Comparison of ENCODE assay signal across 9 mouse cellular contexts in the genomic region with DNA sequence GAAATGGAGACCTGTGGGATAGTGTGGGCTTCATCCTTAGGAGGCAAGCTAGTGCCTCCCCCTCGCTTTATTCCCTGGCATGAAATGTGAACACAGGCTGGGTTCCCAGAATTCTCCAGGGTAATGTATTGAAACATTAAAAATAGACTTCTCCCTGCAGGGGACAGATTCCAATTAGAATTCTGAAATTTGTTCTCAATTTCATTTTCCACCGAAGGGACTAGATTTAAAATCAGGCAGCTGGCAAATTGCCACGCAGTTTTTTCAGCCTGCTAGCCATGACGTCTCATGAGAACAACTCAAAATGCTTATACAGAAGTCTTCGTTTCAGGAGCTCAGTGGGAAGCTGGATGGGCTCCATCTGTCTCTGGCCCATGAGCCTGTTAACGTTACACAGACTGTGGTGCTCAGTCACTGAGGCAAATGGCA.
A peak's percentile ranks its signal among the peaks of the same experiment; 100 is the strongest.
DNase-seq lines count a peak whose midpoint lies in the region; ATAC-seq lines count a peak whose summit lies in the region.
"Had no signal": no experiment of that assay in that cellular context is flagged by ENCODE, and none has a peak within 500 bp of the region (broad histone marks: within the 10 kb centered on the region; RNA-seq: fewer than 3 reads in every experiment).

No protein-coding gene starts in this region.

- no peak overlapping the region for H3K4me3 ChIP-seq in forebrain, embryonic 14.5 days (ENCODE audit: low read depth, low read length)
- H3K4me3 ChIP-seq in forebrain, embryonic 12.5 days (replicated peaks), result no peak overlapping the region
- H3K4me3 ChIP-seq in embryonic facial prominence, embryonic 14.5 days (ENCODE audit: low read depth, low read length), result no peak overlapping the region
- no peak overlapping the region for H3K4me3 ChIP-seq in hindbrain, embryonic 16.5 days (ENCODE audit: low read length)
- no peak overlapping the region for H3K4me3 ChIP-seq in liver, embryonic 12.5 days
- no peak overlapping the region for H3K4me3 ChIP-seq in midbrain, embryonic 13.5 days (replicated peaks)
- H3K4me3 ChIP-seq: liver, embryonic 13.5 days had no signal

- peak; percentile 66; the same call in 1 of the 2 replicates for ATAC-seq in forebrain, embryonic 14.5 days
- ATAC-seq in forebrain, embryonic 12.5 days (ENCODE audit: low FRiP score), result no peak
- ATAC-seq in embryonic facial prominence, embryonic 14.5 days (ENCODE audit: low read depth), result peak; percentile 65
- peak; percentile 88 for ATAC-seq in hindbrain, embryonic 16.5 days
- ATAC-seq in liver, embryonic 12.5 days, result no peak
- ATAC-seq in midbrain, embryonic 13.5 days, result no peak

- intact Hi-C loops in left cerebral cortex, postnatal 10 days (cut with DNase I), result no loop called here

- H3K27me3 ChIP-seq in forebrain, embryonic 14.5 days (replicated peaks; ENCODE audit: control insufficient read depth, insufficient read depth, low read length), result no peaks in the 10 kb centered on the region
- H3K27me3 ChIP-seq in forebrain, embryonic 12.5 days, result no peaks in the 10 kb centered on the region
- no peaks in the 10 kb centered on the region for H3K27me3 ChIP-seq in embryonic facial prominence, embryonic 14.5 days (replicated peaks; ENCODE audit: control insufficient read depth, insufficient read depth, low read length)
- H3K27me3 ChIP-seq in hindbrain, embryonic 16.5 days (replicated peaks; ENCODE audit: control insufficient read depth, insufficient read depth, low read length), result no peaks in the 10 kb centered on the region
- H3K27me3 ChIP-seq in liver, embryonic 12.5 days (replicated peaks), result no peaks in the 10 kb centered on the region
- H3K27me3 ChIP-seq in midbrain, embryonic 13.5 days, result no peaks in the 10 kb centered on the region
- H3K27me3 ChIP-seq: liver, embryonic 13.5 days had no signal

- H3K9ac ChIP-seq in forebrain, embryonic 14.5 days (ENCODE audit: low read length), result no peak overlapping the region
- no peak overlapping the region for H3K9ac ChIP-seq in forebrain, embryonic 12.5 days
- H3K9ac ChIP-seq in embryonic facial prominence, embryonic 14.5 days (ENCODE audit: low read depth, low read length), result no peak overlapping the region
- no peak overlapping the region for H3K9ac ChIP-seq in hindbrain, embryonic 16.5 days (ENCODE audit: low read depth, low read length)
- H3K9ac ChIP-seq in liver, embryonic 12.5 days, result no peak overlapping the region
- H3K9ac ChIP-seq in midbrain, embryonic 13.5 days (replicated peaks), result no peak overlapping the region
- H3K9ac ChIP-seq: liver, embryonic 13.5 days had no signal

- H3K4me1 ChIP-seq in forebrain, embryonic 14.5 days (ENCODE audit: control insufficient read depth, insufficient read depth, low read length), result no peaks in the 10 kb centered on the region
- no peaks in the 10 kb centered on the region for H3K4me1 ChIP-seq in forebrain, embryonic 12.5 days
- peaks cover 23% of the 10 kb centered on the region for H3K4me1 ChIP-seq in embryonic facial prominence, embryonic 14.5 days (ENCODE audit: control insufficient read depth, insufficient read depth, low read length)
- H3K4me1 ChIP-seq in hindbrain, embryonic 16.5 days (ENCODE audit: control insufficient read depth, insufficient read depth, low read depth, low read length), result no peaks in the 10 kb centered on the region; the same call in 1 of the 2 replicates
- H3K4me1 ChIP-seq in liver, embryonic 12.5 days, result no peaks in the 10 kb centered on the region
- no peaks in the 10 kb centered on the region for H3K4me1 ChIP-seq in midbrain, embryonic 13.5 days (replicated peaks)
- H3K4me1 ChIP-seq: liver, embryonic 13.5 days had no signal

- H3K4me2 ChIP-seq in forebrain, embryonic 14.5 days (ENCODE audit: low read length), result no peak overlapping the region
- H3K4me2 ChIP-seq in forebrain, embryonic 12.5 days, result no peak overlapping the region
- no peak overlapping the region for H3K4me2 ChIP-seq in embryonic facial prominence, embryonic 14.5 days (ENCODE audit: low read depth, low read length)
- no peak overlapping the region for H3K4me2 ChIP-seq in hindbrain, embryonic 16.5 days (ENCODE audit: low read length)
- no peak overlapping the region for H3K4me2 ChIP-seq in liver, embryonic 12.5 days
- H3K4me2 ChIP-seq in midbrain, embryonic 13.5 days (replicated peaks), result no peak overlapping the region
- H3K4me2 ChIP-seq: liver, embryonic 13.5 days had no signal

- peak; percentile 79 for DNase-seq in forebrain, embryonic 14.5 days (ENCODE audit: low spot score)
- peak; percentile 31 for DNase-seq in NIH3T3 (ENCODE audit: low read depth)
- DNase-seq in embryonic facial prominence, embryonic 14.5 days (ENCODE audit: low spot score), result peak; percentile 91
- peak; percentile 86 to 91 for DNase-seq in left cerebral cortex, postnatal 10 days (ENCODE audit: extremely low spot score in 1 of 2, low spot score in 2 of 2)
- DNase-seq: liver, embryonic 13.5 days had no signal

- WGBS in forebrain, embryonic 14.5 days, result 39% methylated on average over 6 of the region's 6 CpGs
- WGBS in forebrain, embryonic 12.5 days, result 72% methylated on average over 6 of the region's 6 CpGs
- 14% methylated on average over 6 of the region's 6 CpGs for WGBS in embryonic facial prominence, embryonic 14.5 days
- WGBS in hindbrain, embryonic 16.5 days, result 19% methylated on average over 6 of the region's 6 CpGs
- WGBS in liver, embryonic 12.5 days (ENCODE audit: insufficient replicate concordance), result 61% methylated on average over 6 of the region's 6 CpGs
- WGBS in midbrain, embryonic 13.5 days, result 59% methylated on average over 6 of the region's 6 CpGs

- no peaks in the 10 kb centered on the region for H3K36me3 ChIP-seq in forebrain, embryonic 14.5 days (ENCODE audit: control insufficient read depth, insufficient read depth, low read length)
- no peaks in the 10 kb centered on the region for H3K36me3 ChIP-seq in forebrain, embryonic 12.5 days (replicated peaks)
- no peaks in the 10 kb centered on the region for H3K36me3 ChIP-seq in embryonic facial prominence, embryonic 14.5 days (ENCODE audit: control insufficient read depth, insufficient read depth, low read length)
- no peaks in the 10 kb centered on the region for H3K36me3 ChIP-seq in hindbrain, embryonic 16.5 days (ENCODE audit: control insufficient read depth, insufficient read depth, low read length)
- no peaks in the 10 kb centered on the region for H3K36me3 ChIP-seq in liver, embryonic 12.5 days
- H3K36me3 ChIP-seq in midbrain, embryonic 13.5 days, result no peaks in the 10 kb centered on the region
- H3K36me3 ChIP-seq: liver, embryonic 13.5 days had no signal

- H3K27ac ChIP-seq in forebrain, embryonic 14.5 days (ENCODE audit: low read depth, low read length), result no peak overlapping the region
- no peak overlapping the region for H3K27ac ChIP-seq in forebrain, embryonic 12.5 days
- H3K27ac ChIP-seq in embryonic facial prominence, embryonic 14.5 days (replicated peaks; ENCODE audit: low read depth, low read length), result peak overlapping the region; percentile 56
- peak overlapping the region; percentile 55; the same call in 1 of the 2 replicates for H3K27ac ChIP-seq in hindbrain, embryonic 16.5 days (ENCODE audit: low read depth, low read length)
- no peak overlapping the region for H3K27ac ChIP-seq in liver, embryonic 12.5 days
- no peak overlapping the region for H3K27ac ChIP-seq in midbrain, embryonic 13.5 days
- H3K27ac ChIP-seq: liver, embryonic 13.5 days had no signal

- H3K9me3 ChIP-seq in forebrain, embryonic 14.5 days (replicated peaks; ENCODE audit: control insufficient read depth, low read length), result no peaks in the 10 kb centered on the region
- no peaks in the 10 kb centered on the region for H3K9me3 ChIP-seq in forebrain, embryonic 12.5 days
- H3K9me3 ChIP-seq in embryonic facial prominence, embryonic 14.5 days (ENCODE audit: control insufficient read depth, low read length), result no peaks in the 10 kb centered on the region
- H3K9me3 ChIP-seq in hindbrain, embryonic 16.5 days (ENCODE audit: control insufficient read depth, low read length), result no peaks in the 10 kb centered on the region
- H3K9me3 ChIP-seq in liver, embryonic 12.5 days (replicated peaks), result no peaks in the 10 kb centered on the region
- H3K9me3 ChIP-seq in midbrain, embryonic 13.5 days, result no peaks in the 10 kb centered on the region
- H3K9me3 ChIP-seq: liver, embryonic 13.5 days had no signal

Comparison
In these comparisons a context has a peak if more than half of its experiments do, and no peak if none do; other contexts are left out.
1. ATAC-seq: peak in forebrain, embryonic 14.5 days (single experiment), embryonic facial prominence, embryonic 14.5 days (single experiment) and hindbrain, embryonic 16.5 days (single experiment); none in forebrain, embryonic 12.5 days (single experiment), liver, embryonic 12.5 days (single experiment) and midbrain, embryonic 13.5 days (single experiment).
2. DNase-seq: peak in every context shown above with its lines; median percentile 91 in embryonic facial prominence, embryonic 14.5 days; 88 in left cerebral cortex, postnatal 10 days; 79 in forebrain, embryonic 14.5 days; 31 in NIH3T3.
3. H3K27ac ChIP-seq: peak in embryonic facial prominence, embryonic 14.5 days (single experiment) and hindbrain, embryonic 16.5 days (single experiment); none in forebrain, embryonic 14.5 days (single experiment), forebrain, embryonic 12.5 days (single experiment), liver, embryonic 12.5 days (single experiment) and midbrain, embryonic 13.5 days (single experiment).